Mouse (Mus musculus) thymus, postnatal 25 days (tissue): ENCODE measurements around the gene Gbf1.
A peak's percentile ranks its signal among the peaks of the same experiment; 100 is the strongest.

Source experiments
- DNase-seq: peaks from one replicate; pipeline ENCODE4 v3.0.0; 2022

Gbf1 gene

GRCm38 (mm10) chr19:46304216-46304841 lies 152.0 kb downstream of the Gbf1 start, which contains the start of gene Nfkb2:
Gene Nfkb2, plus strand, starts transcription at chr19:46304320.
- peak; percentile 84 for DNase-seq

- no peak for DNase-seq
Observed at GRCm38 (mm10) chr19:46304908-46305333, 152.6 kb downstream of the Gbf1 start.

DNA sequence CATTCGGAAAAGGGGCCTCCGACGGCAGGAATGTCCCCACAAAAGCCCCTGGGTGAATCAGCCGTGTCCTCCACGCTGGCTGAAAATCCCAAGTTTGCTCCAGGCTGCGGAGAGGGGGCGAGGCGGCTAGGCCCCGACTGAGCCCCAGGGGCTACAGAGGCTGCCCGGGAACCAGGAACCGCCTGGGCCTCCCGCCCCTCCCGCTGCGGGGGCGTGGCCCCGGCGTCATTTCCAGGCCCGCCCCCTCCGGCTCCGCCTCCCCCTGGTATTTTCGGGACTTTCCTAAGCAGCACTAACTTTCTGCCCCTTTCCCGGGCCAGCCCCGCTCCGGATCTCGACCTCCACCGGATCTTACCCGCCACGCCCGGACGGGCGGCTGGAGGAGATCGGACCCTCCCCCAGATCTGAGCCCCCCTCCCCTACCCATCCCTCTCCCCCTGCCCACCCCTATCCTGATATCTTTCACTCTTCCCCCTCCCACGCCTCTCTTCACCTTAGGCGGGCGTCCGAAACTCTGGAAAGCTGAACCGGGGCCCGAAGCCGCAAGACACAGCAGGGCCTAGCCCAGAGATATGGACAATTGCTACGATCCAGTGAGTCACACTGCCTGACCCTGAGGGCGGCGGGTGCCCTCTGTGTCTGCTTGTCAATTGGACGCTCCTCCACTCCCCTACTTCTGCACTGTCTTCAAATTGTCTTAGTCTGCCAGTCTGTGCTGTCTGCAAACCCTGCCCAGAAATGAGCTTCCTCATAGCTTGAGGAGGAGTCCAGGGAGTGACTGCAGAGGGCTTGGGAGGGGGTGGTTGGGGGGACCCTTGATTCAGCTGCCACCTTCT lies 153.3 kb downstream of the Gbf1 start:
- peak; percentile 91 for DNase-seq

- DNase-seq = no peak
Observed at GRCm38 (mm10) chr19:46306268-46306610, 153.9 kb downstream of the Gbf1 start.

- DNase-seq = no peak
Observed at GRCm38 (mm10) chr19:46306751-46307289, 154.5 kb downstream of the Gbf1 start.

DNA sequence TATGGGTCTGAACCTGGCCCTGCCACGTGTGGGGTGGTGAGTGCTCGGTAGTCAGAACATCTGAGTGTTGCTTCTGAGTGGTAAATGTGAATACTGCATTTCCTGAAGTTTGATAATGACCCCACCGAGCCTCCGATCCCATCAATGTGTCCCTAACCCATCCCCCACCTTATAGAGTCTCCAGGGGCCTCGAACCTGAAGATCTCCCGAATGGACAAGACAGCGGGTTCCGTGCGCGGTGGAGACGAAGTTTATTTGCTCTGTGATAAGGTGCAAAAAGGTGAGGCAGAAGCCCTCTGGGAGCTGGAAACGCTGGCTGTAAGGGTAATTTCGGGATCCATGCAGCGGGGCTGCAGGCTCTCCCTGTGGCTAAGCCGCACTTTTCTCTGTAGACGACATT lies 155.5 kb downstream of the Gbf1 start:
- no peak for DNase-seq

DNA sequence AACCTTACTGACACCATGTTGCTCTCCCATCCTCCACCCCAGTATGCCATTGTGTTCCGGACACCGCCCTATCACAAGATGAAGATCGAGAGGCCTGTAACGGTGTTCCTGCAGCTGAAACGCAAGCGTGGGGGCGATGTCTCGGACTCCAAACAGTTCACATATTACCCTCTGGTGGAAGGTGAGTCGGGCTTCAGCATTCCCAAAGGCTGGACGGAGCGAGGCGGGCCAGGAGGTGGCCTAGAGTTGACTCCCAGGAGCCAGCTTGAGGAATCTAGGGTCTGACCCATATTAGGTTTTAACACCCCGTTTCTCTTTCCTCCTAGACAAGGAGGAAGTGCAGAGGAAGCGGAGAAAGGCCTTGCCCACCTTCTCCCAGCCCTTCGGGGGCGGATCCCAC lies 156.0 kb downstream of the Gbf1 start:
- DNase-seq = no peak

DNA sequence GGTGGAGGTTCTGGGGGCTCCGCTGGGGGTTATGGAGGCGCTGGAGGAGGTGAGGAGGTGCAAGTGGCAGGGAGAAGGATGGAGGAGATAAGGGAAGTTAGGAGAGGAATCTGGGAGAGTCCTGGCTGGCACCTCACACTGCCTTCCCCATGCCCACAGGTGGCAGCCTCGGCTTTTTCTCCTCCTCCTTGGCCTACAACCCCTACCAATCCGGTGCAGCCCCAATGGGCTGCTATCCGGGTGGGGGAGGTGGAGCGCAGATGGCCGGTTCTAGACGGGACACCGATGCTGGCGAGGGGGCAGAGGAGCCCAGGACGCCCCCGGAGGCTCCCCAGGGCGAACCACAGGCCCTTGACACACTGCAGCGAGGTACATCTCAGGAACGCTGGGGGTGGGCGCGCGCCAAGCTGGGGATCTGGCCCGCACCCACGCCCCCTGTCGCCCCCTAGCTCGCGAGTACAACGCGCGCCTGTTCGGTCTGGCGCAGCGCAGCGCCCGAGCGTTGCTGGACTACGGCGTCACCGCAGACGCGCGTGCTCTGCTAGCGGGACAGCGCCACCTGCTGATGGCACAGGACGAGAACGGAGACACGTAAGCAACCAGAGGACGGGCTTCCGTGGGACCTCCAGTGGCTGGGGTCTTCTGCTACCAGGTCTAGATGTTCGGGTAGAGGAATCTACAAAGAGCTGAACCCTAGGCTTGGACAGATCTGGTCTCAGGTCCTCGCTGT lies 156.6 kb downstream of the Gbf1 start:
- DNase-seq = peak; percentile 88

DNA sequence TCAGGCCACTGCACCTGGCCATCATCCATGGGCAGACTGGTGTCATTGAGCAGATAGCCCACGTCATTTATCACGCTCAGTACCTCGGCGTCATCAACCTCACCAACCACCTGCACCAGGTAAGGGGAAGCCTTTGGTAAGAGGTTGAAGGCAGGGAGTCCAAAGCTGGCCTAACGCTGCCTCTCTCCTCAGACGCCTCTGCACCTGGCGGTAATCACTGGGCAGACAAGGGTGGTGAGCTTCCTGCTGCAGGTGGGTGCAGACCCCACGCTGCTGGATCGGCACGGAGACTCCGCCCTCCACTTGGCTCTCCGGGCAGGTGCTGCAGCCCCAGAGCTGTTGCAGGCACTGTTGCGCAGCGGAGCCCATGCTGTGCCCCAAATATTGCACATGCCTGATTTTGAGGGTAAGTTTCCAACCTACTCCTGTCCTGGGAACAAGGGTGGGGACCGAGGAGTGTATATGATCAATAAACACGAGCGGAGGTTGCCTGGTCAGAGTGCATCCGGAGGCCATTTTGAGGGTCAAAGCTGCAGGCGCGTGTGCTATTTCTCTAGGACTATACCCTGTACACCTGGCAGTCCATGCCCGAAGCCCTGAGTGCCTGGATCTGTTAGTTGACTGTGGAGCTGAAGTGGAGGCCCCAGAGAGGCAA lies 157.5 kb downstream of the Gbf1 start:
- no peak for DNase-seq

- DNase-seq = no peak
Observed at GRCm38 (mm10) chr19:46310312-46310865, 158.1 kb downstream of the Gbf1 start.

- no peak for DNase-seq
Observed at GRCm38 (mm10) chr19:46311341-46311740, 159.0 kb downstream of the Gbf1 start.

DNA sequence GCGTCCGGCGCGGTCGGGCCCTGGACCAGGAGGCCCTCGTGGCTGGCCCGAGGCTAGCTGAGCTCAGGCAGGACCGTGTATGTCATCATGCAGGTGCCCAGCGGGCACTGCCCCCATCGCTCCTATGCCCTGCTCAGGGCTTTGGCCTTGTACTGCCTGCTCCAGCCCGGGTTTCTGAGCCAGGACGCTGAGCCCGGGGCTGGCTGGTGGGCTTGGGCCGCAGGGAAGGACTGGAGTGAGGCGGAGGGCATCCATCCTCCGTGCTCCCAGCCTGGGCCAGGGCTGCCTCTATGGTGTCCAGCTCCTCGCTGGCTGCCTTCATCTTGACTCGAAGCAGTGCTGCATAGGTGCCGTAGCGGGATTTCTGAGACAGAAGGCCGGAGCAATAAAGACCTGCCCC lies 160.3 kb downstream of the Gbf1 start:
- no peak for DNase-seq

DNA sequence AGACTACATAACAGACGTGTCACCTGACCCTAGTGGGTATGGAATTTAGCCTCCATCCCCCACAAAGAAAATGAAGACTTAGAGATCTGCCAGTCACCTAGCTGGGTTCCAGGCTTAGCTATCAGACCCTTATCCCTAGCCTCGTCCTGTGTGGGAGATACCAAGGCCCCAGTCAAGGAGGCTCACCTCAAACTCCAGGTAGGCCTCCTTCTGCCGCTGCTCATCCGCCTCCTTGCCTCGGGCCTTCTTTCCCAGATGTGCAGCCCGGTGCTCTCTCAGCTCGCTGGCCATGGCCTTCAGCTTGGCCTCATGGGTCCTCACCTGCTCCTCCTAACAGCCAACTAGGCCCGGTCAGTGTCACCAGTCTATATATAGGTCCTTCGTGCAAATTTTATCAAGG lies 160.8 kb downstream of the Gbf1 start:
- DNase-seq = no peak

DNA sequence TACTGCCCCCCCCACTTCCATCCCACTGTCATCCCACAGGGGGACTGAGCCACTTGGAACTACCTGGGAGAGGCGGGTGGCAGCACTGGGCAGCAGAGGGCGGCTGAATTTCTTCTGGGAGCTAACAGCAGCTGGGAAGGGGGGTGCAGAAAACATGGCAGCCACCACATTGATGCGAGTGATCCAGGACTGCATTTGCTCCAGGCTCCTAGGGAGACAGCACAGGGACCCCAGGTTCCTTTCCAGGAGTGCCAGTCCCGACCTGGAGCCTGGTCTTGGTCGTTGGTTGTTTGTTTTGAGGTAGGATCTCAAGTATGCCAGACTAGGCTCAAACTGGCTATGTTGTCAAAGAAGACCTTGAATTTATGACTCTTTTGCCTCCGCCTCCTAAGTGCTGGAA lies 161.3 kb downstream of the Gbf1 start:
- DNase-seq = no peak

DNA sequence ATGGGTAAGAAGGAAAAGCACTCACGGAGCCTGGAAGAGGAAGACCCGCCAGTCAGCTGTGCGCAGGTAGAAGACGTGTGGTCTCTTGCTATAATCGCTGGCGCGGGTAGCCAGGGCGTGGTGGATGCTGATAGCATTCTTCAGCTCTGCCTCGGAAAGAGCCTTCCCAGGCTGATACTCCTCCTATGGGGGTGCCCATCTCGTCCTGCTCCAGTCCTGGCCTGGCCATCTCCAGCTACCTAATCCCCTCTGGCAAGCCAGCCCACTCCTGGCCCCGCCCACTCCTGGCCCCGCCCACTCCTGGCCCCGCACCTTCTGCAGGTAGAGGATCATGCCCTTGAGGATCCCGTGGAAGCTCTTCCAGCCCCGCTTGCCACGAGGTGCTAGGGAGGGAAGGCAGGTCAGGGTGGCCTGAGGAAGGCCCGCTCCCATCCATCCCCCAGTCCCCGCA lies 161.9 kb downstream of the Gbf1 start:
- peak; percentile 10 for DNase-seq

DNA sequence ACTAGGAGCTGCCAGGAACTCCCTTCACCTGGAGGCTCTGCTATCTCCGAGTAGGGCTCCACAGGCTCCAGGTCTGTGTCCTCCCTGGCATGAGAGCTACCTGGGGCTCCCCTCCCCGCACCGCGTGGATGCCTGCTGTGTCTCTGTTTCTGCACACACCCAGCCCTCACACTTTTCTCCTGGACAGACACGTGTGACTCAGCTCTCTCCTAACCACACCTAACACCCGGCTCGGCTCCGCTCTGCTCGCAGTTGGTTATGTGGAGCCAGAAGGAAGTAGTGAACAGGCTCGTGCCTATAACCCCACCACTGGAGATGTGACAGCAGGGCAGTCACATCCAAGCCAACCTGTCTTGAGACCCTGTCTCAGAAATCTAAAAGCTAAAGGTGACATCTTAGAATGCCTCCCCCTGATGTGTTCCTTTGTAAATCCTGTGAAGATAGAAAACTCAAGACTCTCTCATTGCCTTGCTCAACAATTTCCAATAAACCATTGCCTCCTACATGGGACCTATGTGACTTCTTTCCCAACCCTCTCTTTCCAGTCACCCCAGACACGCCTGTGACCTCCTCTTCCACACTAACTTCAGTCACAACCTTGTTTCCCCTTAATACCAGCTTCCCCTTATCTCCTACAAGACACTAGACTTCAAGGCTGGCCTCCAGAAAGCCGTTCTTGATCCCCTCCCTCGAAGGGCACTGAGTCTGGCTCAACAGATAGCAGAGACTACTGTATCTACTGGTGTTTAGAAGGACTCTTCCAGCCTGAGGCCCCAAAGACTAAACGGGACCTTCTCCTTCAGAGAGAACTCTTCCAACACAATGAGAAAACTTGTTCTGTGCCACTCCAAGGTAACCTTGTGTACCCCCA lies 162.8 kb downstream of the Gbf1 start:
- no peak for DNase-seq

DNA sequence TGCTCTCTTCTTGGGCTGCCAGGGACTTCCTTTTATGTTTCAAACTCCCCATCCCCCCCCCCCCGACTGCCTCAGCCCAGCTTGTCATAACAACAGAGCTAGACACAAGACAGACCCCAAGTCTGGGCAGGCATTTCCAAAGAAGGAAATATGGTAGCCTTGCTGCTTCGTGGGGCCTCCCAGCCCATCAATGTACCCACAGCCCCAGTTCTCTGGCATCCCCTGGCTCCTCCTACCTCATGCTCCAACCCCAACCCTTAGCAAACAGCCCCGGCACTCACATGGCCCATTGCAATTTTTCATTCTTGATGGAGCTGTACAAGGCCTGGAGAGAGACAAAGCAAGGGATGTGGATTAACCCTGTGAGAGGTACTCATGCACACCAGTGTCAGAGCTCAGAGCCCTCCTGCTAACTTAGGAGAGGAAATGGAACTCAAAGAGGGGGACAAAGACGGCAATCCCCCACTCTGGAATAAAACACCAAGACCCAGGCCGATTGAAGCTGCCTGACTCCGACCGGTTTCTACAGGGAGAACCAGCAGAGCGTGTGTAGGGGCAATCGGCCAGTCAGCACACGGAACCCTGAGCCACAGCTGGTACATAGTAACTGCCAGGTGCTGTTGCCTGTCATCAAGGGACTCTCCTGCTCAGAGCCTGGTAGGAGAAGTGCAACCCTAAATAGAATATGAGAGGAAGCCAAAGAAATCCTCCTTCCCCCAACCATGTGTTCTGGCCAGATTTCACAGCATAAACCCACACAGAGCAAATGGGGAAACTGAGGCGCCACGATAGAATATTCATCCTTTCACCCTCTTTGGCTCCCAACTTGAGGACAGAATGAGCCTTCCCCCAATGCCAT lies 163.7 kb downstream of the Gbf1 start:
- DNase-seq = no peak

GRCm38 (mm10) chr19:46316846-46317545 lies 164.7 kb downstream of the Gbf1 start:
- DNase-seq = no peak

GRCm38 (mm10) chr19:46317546-46317885 lies 165.2 kb downstream of the Gbf1 start:
- no peak for DNase-seq

DNA sequence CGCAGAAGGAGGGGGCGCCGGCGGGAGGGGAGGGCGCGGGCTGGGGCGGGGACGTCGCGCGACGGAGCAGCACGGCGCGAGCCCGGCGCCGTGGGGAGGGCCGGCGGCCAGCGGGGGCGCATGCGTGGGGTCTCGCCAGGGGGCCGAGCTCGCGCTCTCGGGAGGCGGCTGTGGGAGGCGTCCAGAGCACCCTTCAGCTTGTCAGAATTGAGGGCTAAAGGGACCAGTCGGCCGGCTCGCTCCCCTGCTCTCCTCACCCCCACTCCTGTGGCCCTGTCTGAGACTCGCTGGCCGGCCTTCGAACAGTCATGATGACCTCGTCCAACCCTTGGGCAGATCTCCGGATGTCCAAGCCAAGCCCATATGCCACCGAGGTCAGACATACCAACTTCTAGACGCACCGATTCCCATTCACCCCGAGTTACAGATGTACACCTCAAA lies 165.7 kb downstream of the Gbf1 start:
- DNase-seq = no peak
